Mouse (Mus musculus) layer of hippocampus, adult 18-20 months (tissue): ENCODE data around the gene Sh3bp4. TPM values are rescaled to one million over a fixed set of nuclear protein-coding genes. Genes with fewer than 3 reads are reported as not detected.

Source experiments
- DNase-seq, 2 experiments: peaks; one replicate each; pipeline ENCODE4 v3.0.0; 2022; ENCODE audit warnings: low spot score in 2 of 2
- total RNA-seq, 2 experiments: library from RNA; stranded (reverse); gene quantifications; 2 replicates each; pipeline ENCODE4 v1.2.3; 2021

Gene Sh3bp4
- total RNA-seq, 2 experiments from 2014 or later: 23.4 to 23.6 TPM

DNA sequence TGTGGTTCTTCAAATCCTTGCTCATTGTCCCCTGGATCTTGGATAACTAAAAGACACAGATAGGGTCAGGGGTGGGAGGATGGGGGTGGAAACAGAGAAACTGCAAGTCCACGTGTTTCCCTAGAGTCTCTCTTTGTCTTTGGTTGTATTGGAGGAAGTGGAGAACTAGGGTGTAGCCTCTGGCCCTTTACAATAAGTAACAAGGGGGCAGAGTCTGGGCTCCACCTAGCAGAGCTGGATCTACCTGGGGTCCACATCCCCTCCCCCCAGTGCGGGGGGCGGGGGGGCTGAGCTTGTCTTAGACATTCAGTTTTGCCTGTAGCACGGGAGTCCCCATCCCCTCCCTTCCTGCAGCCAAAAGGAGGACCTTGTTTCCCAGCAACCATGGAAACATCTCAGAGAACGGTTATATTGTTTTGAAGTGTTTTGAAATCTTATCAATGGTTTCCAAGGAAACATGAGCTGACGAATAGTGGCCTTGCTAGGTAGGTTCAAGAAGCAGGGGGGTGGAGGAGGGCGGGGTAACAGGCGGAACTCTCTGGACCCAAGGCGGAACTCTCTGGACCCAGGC is 113.1 kb downstream of the Sh3bp4 start:
- no peak for DNase-seq

DNA sequence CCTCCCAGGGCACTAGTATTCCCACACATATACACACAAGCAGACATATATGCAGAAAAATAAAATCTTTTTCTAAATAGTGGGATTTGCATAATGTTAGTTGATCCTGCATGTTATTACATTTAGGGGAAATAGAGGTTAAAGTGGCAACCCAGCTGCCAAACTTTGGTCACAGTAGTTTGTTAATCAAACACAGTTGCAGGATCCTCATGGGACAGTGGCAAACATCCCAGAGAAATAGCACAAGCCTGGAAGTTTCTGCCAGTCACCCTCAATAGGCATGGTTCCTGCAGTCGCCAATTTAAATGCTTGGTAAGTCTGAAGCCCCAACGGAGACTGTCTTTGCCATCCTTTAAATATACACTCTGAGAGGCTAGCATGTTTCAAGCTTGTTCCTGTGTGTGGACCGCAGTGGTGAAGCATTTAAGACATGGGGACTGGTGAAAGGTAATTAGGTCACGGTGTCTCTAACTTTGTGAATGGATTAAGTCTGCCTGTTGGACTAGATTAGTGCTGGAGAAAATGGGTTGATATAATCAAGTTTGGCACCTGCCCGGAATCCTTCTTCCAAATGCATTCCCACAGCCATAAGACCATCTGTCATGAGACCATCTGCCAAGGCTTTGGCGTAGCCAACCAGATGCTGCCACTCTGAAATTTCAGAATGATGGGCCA is 114.0 kb downstream of the Sh3bp4 start:
- peak; percentile 61 to 82 for DNase-seq

DNA sequence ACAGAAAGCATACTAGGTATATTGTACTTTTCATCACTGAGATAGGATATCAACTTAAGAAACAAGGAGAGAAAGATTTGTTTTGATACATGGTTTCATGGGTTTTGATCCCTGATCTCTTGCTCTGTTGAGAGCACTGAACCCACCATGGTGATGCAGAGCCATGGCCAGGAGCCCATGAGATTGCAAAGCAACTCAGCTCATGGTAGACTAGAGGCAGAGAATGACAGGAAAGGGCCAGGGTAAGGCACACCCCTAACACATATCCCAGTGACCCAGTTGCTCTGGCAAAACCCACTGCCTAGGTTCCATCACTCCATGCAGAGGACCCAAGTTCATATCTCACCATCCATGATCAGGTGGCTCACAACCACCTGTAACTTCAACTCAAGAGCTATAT is 114.6 kb downstream of the Sh3bp4 start:
- no peak for DNase-seq

DNA sequence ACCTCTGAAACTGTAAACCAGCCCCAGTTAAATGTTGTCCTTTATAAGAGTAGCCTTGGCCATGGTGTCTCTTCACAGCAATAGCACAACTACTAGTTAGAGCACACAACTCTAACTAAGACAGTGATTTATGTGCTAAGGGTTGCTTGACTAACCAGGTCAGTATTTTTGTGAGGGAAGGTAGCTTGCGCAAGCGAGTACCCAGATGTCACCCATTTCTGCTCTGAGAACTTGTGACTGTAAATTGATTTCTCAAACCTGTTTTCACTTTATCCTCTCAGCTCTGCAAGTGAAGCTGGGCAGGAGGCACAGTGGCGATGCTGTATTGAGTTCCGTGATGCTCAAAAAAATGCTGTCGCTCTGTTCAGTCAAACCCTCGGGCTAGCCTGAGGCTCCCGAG is 117.2 kb downstream of the Sh3bp4 start:
- no peak for DNase-seq

DNA sequence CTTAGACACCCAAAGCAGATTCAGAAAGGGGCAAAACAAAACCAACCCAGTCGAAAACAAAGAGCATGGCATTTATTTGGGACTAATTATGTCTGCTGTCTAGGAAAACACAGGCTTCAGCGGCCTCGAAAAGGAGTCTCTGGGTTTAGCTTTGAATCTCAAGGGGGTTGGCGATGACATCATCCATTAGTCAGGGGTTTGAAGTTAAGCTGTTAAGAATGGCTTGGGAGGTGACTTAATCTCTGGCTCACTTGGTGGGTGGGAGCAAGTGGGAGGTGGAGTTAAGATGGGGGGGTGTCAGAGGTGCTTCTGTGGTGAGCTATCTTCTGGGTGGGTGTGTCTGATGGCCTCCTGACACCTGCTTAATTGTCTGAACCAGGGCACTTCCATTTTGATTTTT is 117.9 kb downstream of the Sh3bp4 start:
- no peak for DNase-seq

DNA sequence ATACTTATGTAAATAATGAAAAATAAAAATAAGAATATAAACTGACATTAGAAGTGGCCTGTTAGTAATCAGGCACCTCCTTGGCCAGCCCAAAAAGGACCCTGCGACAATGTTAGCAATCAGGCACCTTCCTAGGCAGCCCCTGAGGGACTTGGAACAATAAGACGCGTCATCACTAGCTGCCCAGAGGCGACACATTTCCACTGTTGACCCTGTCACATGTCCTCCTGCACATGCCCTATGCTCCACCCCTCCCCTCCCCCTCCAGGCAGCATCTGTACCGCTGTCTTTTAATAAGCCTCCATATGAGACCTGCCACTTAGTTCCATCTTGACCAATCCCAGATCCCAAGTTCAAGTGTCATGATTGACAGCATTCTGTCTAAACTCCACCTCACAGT is 119.0 kb downstream of the Sh3bp4 start:
- DNase-seq: no peak

DNA sequence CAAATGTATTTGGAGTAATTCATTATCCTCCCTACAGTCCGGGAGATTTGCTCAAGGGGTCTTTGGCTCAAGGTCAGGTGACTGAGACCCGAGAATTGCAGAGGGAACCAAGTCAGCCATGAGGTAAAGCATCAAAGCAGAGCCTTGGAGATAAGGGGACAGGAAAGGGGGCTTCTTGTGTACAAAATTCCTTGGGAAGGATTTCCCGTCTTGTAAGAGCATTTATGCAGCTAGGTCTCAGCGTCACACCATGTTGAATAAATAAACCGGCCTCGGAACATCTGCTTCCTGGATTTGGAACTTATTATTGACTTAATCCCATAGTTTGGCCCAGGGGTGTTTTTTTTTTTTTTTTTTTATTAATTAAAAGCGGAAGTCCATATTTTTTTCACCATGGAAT is 120.4 kb downstream of the Sh3bp4 start:
- DNase-seq: no peak

DNA sequence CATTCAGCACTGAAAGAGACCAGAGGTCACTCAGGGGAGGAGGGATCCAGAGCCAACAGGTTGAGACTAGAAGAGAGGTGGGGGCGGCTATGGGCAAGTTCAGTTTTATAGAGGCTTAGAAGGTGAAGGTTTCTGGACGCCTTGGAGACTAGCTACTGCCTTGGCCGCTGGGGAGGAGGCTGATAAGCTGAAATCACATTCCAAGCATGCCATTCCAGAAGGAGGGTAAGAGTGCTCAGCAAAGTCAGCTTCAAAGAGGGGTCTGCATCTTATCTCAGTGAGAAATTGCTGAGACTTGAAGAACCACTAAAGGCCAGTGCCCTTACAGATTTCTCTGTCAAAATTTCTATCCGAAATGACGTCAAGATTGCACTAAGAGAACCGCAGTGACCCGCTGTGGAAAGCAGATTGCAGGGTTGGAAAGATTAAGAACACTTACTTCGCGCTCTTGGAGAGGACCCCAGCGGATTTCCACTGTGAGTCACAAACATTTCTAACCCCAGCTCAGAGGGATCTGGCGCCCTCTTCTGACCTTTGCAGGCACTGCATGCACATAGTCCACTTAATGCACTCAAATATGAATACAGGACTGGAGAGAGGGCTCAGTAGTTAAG is 121.0 kb downstream of the Sh3bp4 start:
- DNase-seq: peak in 1 of 2 experiments; percentile 43

DNA sequence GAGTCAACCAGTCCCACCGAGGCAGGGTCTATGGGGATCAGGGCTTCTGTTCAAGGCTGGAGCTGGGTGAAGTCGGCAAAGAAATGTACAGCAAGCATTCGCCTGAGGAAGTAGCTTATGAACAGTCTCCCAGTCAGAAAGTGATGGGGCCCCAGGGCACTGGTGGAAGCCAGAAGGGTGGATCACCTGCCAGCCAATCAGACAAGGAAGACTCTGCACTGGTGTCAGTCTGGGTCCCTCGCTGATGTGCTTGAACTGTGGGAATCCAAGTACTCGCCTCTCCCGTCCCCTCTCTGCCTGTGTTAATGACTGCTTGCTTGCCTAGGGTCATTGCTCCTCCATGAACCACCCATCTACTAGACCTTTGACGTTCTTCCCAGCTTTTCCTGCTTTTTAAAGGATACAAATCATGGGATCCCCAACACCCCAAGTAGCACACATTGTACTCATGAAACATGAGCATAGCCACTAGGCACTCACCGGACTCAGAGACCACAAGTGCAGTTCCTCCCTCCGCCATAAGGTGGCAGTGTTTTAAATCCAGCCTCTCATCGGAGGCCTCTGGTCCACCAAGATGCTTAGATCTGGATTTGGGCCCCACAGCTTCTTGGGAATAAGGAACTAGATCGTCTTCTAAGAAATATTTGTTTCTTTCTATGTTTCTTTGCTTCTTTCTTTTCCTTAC is 122.5 kb downstream of the Sh3bp4 start:
- no peak for DNase-seq

DNA sequence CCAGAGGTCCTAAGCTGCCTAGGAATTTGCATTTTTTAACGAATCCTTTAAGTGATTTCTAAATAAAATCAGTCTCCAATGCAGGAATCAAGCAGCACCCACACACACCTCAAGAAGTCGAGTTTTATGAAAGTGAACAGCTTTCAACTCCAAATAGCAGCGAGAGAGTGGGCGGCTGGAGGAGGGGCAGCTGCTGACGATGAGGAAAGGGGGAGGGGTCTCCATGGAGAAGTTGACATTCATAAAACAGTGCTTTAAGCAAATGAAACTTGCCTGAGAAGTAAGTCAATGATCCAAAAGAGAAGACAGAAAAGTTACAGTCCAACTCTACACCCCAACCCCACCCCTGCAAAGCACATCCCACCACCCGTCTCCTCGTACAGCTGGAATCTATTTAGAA is 123.4 kb downstream of the Sh3bp4 start:
- DNase-seq: peak in 1 of 2 experiments; percentile 49

DNA sequence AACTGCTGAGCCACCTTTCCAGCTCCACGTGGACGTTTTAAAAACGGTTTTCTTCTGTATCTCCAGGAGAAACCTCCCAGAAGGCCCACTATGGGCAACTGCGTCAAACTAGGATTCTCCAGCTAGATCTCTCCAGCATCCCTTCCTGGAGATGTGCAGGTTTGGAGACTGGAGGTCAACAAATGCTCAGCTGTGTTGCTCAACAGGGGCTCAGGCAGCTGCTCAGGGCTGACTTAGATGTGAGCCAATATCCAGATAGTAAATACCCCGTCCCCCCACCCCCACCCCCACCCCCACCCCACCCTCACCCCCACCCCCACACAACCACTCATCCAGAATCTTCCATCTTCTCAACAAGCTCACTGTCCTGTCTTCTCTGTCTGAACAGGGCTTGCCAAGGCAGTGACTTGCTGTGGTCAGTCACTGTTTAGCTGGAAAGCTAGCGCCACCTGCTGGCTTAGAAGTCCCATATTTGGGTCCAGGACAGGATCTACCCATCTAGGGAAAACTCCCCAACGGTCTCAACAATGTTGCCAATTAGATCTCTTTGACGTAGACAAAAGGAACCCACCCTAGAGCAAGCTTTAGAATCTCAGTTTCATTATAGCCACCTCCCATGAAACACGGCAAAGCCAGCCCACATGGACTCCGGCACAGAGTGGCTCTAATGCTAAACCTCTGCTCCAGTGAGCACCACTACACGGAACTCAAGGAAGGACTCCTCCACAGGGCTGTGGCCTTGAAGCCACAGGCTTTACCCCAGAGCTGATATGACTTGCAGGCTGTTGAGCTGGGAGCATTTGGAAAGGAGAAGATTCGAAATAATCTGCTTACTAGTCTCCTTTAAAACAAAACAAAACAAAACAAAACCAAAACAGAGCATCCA is 125.9 kb downstream of the Sh3bp4 start:
- peak; percentile 75 to 88 for DNase-seq
